Mouse (Mus musculus) heart, postnatal 25 days (tissue): ENCODE measurements around the gene Cyp1a1. TPM values are rescaled to one million over a fixed set of nuclear protein-coding genes. Genes with fewer than 3 reads are reported as not detected.

Source experiments
- DNase-seq: peaks from one replicate; pipeline ENCODE4 v3.0.0; 2022; ENCODE audit warnings: low spot score
- intact Hi-C: fragments of 180-260 bp; cut with DNase I; formaldehyde crosslinking; loops from one replicate; pipeline ENCODE4 v1.15.1; 2025
- total RNA-seq, 2 experiments: library from RNA; stranded (reverse); gene quantifications; 2 replicates each; pipeline ENCODE4 v1.2.3; 2021

Cyp1a1 gene
- total RNA-seq, 2 experiments from 2014 or later: 0.08 TPM; not detected in 1

DNA sequence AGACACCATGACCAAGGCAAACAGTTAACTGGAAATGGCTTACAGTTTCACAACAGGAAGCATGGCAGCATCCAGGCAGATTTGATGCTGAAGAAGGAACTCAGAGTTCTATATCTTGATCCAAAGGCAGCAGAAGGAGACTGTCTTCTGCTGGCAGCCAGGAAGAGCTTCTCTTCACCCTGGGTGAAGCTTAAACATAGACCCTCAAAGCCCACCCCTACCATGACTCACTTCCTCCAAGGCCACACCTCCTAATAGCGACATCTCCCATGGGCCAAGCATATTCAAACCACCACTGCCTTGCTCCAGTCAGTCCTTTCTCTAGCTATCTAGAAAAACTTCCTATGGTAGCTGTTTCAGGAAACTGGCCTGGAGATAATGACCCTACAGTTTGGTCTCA, 59.3 kb downstream of the Cyp1a1 start:
- intact Hi-C loops: no loop called here
- DNase-seq: no peak

GRCm38 (mm10) chr9:57748137-57748536, 60.4 kb downstream of the Cyp1a1 start:
- intact Hi-C loops: no loop called here
- DNase-seq: no peak

DNA sequence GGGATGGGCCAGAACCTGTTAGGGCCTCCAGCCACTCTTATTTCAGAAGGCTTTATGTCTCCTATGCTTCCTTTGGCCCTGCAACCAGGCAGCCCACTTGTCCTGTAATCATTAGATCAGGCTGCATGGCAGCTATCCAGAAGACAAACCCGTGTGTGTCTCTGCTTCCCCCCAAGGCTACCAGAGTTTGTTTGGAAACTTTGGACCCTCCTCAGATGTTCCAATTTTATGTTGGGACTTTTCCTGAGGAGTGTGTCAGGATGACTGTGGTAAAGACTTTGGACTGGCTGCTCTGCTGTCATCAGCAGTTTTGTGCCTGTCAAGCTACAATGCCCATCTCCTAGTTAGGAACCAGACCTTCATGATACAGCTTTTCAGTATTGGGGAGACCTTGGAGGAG, 61.1 kb downstream of the Cyp1a1 start:
- no peak for DNase-seq
- intact Hi-C loops: no loop called here

DNA sequence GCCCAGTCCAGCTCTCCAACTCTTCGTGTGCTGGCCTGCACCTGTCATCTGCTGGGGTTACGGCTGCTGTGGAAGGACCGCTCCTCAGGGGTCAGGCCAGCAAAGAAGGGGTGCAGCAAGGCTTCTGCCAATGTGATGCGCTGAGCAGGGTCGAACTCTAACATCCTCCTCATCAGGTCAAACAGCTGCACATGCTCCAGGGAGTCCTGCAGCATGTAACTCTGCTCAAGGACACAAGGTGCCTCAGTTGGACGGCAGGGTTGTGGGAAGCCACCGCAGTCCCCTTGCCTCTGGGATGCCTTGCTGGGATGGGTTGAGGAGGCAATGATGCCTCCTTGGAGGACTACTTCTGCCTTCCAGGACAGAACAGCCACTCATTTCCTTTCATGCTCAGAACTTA, 63.2 kb downstream of the Cyp1a1 start:
- intact Hi-C loops: no loop called here
- no peak for DNase-seq

Other genes starting within 250 kb of the Cyp1a1 start
- gene Ppcdc, start 247.8 kb upstream of the Cyp1a1 start, total RNA-seq: 1 to 10 TPM; 7.8 to 8.7 TPM
- gene Scamp5, start 219.9 kb upstream of the Cyp1a1 start, total RNA-seq: 1 to 10 TPM; 4.9 to 5.1 TPM
- gene Rpp25, start 183.9 kb upstream of the Cyp1a1 start, total RNA-seq: 1 to 10 TPM; 1.6 to 2.3 TPM
- 1,000 to 10,000 TPM; 2,545 to 2,748 TPM for gene Cox5a, start 166.7 kb upstream of the Cyp1a1 start, total RNA-seq
- gene Fam219b, start 150.4 kb upstream of the Cyp1a1 start, total RNA-seq: 1 to 10 TPM; 6.7 to 9.3 TPM
- 100 to 1,000 TPM; 160 to 162 TPM for gene Mpi, start 135.2 kb upstream of the Cyp1a1 start, total RNA-seq
- 10 to 100 TPM; 24.6 to 24.8 TPM for gene Scamp2, start 127.0 kb upstream of the Cyp1a1 start, total RNA-seq
- 1 to 10 TPM; 6.8 to 8.9 TPM for gene Ulk3, start 98.5 kb upstream of the Cyp1a1 start, total RNA-seq
- not detected for gene Cplx3, start 81.6 kb upstream of the Cyp1a1 start, total RNA-seq
- not detected for gene Lman1l, start 67.2 kb upstream of the Cyp1a1 start, total RNA-seq
- gene Csk, start 34.3 kb upstream of the Cyp1a1 start, total RNA-seq: 10 to 100 TPM; 23.5 to 27.4 TPM
- gene Cyp1a2, start 4.2 kb upstream of the Cyp1a1 start, total RNA-seq: not detected
- gene Edc3, start 20.6 kb downstream of the Cyp1a1 start, total RNA-seq: 1 to 10 TPM; 4.9 to 7.0 TPM
- gene Clk3, start 77.9 kb downstream of the Cyp1a1 start, total RNA-seq: 10 to 100 TPM; 27.6 to 29.2 TPM
- 1 to 10 TPM; 2.9 to 5.7 TPM for gene Arid3b, start 148.9 kb downstream of the Cyp1a1 start, total RNA-seq
- 10 to 100 TPM; 70.8 to 80.1 TPM for gene Ubl7, start 223.1 kb downstream of the Cyp1a1 start, total RNA-seq